Mouse (Mus musculus): ENCODE data around the gene Pycr2. TPM values are rescaled to one million over a fixed set of nuclear protein-coding genes. Genes with fewer than 3 reads are reported as not detected.
"Not testable (repeated sequence)": the region's sequence is repeated elsewhere in the genome, so short reads cannot be mapped to it uniquely, and the experiment has no call there.

Pycr2 gene
- 10 to 100 TPM; 16.1 to 18.8 TPM for total RNA-seq (2021)

DNA sequence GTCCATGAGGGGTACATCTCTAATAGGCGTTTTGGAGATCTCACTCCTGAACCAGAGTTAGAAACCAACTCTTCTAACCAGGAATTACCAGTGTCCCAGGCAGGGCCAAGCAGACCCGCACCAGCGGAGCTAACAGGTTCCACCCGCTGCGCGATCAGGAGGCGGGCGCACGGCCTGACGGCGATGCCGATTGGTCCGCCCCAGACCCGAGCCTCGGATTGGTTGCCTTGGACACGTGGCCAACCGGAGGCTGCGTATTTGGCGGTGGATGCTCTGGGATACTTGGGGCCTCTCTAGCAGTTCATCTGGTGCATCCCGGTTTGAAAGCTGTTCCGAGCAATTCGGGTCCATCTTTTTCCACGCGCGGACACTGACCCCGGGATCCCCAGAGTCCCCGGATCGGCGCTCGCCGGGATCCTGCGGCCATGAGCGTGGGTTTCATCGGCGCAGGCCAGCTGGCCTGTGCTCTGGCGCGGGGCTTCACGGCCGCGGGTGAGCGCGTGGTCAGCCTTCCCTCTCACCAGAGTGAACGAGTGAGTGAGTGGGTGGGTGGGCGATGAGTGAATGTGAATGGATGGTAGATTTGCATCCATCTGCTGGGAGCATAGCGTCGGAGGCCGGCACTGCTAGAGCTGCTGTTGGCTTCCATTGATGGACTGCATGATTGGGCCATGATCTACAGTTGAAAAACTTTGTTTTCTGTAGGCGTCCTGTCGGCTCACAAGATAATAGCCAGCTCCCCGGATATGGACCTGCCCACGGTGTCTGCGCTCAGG, at the start of gene Pycr2:
TSS of gene Pycr2 (plus strand) at position 255 of the 776 bp plus-strand sequence.
- peak; percentile 96 for DNase-seq

DNA sequence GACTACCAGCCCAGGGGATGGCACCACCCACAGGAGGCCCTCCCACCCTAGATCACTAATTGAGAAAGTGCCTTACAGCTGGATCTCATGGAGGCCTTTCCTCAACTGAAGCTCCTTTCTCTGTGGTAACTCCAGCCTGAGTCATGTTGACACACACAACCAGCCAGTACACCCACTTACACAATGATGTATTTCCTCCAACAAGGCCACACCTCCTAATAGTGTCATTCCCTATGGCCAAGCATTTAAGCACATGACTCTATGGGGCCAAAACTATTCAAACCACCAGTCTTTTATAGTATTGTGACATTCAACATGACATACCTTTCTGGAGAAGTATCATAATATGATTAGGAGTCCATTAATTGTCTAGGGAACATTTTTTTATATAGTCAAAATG, 45.3 kb upstream of the Pycr2 start:
- DNase-seq: no peak

DNA sequence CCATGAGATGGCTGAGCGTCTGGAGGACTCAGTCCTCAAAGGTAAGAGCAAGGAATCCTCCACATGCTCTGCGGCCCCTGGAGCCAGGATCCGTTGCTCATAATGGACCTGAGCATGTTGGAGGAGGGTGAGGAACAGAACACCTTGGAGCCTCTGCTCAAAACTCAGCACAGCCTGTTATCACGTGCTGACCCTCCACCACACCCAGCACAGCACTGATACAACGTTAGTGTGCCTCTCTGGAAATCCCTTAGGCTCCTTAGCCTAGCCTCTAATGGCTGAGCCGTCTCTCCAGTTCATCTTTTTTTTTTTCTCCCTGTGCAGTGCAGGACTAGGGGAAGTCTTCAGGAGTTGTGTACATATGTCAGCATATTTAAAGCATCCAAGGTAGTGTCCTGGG, 44.1 kb upstream of the Pycr2 start:
- no peak for DNase-seq

DNA sequence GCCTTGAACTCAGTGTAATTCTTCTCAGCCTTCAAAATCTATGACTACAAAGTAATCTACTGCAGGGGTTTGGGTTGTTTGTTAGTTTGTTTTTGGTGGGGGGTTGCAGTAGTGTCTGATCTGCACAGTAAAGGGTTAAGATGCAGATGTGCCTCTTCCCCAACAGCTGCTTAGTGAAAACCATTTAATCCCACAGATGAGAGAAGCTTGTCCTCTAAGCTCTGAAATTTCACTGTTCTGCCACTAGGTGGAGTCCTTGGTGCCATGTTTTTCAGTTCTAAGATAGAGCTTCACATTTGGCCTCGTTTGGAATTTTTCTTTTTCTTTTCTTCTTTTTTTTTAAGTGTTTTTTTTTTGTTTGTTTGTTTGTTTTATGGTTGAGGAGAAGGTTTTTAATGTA, 40.5 kb upstream of the Pycr2 start:
- peak; percentile 28 for DNase-seq

DNA sequence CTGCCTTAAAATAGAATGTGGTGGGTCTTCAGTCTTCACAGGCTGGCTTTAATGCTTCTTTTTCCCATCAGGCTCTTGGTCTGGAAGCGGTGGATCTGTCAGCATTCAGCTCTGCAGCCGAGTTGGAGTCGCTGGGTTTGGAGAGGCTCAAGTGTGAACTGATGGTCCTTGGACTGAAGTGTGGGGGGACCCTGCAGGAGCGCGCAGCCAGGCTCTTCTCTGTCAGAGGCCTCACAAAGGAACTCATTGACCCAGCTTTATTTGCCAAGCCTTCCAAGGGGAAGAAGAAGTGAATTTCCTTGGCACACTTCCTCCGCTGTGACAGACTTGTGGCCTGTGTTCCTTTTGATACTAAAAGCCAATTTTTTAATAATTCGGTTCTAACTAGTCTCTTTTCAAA, 38.1 kb upstream of the Pycr2 start:
- no peak for DNase-seq

DNA sequence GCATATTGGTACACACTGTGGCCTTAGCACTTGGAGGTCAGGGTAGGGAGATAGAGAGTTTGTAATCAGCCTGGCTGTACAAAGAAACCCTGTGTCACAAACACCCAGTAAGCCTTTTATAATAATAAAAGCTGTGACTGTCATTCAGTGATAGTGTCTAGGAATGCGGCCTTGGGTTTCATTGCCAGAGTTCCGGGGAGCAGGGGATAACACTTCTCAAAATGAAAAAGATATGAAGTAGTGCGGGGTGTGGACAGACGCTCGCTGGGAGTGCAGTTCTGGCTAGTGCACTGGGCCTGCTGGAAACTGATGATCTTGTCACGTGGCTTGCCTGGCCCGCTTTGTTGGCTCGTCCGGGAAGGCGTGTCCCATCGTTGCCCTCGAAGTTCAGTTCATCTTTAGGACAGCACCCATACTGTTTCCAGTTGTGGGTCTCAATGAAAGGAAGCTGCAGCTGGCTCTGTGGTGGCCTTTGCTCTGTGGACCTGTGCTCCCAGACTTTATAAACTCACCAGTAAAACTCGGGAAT, 33.9 kb upstream of the Pycr2 start:
- peak; percentile 35 for DNase-seq

DNA sequence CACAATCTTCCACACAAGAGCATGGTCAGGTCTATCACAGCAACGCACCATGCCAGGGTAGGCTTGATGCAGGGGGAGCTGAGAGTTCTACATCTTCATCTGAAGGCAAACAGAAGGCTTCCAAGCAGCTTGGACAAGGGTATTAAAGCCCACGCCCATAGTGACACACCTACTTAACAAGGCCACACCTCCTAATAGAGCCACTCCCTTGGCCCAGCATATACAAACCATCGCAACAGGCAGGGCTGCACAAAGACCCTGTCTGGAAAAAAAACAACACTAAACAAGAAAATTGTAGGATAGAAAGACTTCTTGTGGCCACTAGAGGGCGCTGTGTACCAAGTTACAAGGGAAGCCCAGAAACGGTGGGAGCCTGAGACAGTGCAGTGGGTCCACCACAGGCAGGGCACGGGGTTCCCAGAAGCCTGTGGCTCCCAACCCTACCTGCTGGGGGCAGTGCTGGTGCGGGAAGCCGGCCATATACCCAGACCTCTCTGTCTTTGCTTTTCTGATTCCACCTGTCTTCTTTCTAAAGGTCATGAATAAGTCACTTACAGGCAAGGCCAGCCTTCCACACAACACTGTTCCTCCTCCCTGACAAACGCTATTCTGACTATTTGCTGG, 30.1 kb upstream of the Pycr2 start:
- DNase-seq: peak; percentile 59

DNA sequence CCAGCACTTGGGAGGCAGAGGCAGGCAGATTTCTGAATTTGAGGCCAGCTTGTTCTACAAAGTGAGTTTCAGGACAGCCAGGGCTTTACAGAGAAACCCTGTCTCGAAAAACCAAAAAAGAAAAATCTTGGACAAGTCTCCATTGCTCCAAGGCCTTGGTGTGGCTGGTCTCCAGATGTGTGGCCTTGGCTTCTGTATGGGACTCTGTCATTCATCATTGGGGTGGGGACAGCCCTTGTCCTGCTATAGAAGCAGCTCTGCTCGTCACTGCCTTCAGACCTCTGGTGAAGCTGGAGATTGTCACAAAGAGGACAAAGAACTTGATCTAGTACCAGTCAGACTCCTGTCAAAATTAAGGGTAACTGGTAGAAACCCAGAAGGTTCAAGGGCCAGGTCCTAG, 29.5 kb upstream of the Pycr2 start:
- no peak for DNase-seq

DNA sequence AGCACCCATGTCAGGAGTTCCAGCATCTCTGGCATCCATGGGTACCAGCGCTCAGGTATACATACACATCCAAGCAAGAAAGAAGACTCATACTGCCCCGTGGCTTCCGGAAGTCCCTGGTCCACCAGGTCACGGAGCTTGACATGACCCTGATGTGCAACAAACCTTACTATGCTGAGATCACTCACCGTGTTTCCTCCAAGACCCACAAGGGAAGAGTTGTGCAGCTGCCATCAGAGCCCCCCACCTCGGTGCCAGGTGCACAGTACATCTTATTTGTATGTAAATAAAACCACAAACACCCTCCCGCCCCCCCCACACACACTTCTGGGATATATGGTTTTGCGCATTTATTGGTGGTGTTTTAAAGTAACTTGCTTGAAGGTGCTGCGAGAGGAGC, 29.0 kb upstream of the Pycr2 start:
- DNase-seq: no peak

DNA sequence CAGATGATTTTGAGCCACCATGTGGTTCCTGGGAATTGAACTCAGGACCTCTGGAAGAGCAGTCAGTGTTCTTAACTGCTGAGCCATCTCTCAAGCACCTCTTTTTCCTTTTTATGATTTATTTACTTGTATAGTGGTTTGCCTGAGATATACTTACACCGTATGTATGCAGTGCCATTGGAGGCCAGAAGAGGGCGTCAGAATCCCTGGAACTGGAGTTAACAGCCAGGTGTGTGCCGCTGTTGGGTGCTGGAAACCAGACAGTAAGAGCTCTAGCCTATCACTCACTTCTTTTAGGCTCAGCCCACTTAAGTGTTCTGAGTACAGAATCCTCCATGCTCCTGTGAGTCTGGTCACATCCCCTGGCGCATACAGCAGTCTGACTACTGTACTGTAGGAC, 26.6 kb upstream of the Pycr2 start:
- DNase-seq: no peak

DNA sequence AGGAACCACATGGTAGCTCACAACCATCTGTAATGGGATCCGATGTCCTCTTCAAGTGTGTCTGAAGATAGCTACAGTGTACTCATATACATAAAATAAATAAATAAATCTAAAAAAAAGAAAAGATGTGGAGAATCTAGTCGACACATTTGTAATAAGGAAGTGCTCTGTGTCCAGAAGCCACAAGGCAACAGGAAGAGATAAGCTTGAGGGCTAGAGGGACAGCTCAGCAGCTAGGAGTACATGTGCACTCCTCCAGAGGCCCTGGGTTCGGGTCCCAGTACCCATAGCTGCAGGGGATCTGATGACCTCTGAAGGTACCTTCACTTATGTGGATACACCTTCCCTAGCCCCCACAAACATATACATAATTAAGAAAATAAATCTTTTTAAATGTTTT, 22.3 kb upstream of the Pycr2 start:
- DNase-seq: no peak

DNA sequence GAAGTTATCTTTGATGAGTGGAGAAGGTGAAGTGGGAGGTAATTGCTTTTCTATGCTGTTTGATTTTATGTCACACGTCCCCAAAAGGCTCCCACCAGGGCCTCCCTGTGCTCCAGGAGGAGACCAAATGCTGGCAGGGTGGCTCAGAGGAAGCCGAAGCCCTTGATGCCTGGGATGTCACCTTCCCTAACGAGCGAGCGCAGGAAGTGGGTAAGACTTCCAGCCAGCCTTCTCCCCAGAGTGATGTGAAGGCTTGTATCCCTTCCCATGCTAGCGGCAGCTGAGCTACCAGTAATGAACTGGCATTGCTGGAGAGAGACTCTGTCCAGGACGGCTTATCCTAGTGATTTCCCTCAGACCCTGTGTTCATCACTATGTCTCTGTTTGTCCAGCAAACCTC, 20.4 kb upstream of the Pycr2 start:
- no peak for DNase-seq

DNA sequence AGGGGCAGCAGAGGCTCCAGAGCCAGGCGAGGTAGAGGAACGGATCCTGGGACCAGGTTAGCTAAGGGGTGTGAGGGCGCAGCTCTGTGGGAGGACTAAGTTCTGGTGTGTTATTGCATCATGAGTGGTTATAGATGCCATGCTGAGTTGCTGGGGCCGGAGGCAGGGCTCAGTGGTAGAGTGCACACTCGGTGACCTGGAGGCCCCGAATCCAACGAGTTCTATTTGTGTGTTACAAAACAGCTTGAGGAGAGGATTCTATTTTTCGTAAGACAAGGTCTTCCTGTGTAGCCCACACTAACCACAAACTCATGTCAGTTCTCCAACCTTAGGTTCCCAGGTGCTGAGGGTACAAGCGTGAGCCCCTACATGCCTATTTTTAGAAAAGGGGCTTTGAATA, 19.6 kb upstream of the Pycr2 start:
- DNase-seq: no peak

DNA sequence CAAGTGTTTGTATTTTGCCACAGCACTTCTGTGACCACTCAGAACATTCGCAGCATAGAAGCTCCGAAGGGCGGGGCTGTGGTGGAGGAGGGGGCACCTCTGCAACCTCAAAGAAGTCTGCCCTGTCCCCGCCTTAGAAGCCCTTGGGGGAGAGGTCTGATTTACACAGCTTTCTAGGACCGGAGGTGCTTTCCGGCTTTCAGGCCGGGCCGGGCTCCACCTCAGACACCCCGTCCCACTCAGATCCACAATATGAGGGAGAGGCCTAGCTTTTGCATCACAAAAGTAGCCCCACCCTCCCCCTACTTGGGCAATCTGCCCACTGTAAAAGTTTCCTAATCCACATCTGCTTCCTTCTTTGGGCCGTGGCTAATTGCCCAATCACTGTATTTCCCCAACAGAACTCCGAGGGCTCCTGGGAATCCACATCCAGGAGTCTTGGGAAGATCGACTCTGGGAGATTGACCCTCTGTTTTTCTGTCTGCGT, 15.5 kb upstream of the Pycr2 start:
- peak; percentile 91 for DNase-seq

DNA sequence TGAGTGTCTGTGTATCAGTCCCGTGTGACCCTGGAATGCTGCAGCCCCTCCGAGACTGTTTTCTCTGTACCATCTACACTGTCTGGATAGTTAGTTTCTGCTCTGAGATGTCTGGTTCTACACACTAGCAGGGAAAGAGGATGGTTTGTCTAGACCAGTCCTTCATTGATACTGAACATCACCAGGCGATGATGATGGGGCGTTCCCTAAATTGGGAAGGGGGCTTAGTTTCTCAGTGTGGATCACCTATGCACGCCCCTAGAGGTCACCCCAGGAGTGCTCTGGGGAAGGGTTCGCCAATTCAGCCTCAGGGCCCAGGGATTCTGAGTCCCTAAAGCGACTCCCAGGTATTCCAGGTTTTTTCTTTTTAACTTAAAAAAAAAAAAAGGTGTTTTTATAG, 14.9 kb upstream of the Pycr2 start:
- DNase-seq: no peak

DNA sequence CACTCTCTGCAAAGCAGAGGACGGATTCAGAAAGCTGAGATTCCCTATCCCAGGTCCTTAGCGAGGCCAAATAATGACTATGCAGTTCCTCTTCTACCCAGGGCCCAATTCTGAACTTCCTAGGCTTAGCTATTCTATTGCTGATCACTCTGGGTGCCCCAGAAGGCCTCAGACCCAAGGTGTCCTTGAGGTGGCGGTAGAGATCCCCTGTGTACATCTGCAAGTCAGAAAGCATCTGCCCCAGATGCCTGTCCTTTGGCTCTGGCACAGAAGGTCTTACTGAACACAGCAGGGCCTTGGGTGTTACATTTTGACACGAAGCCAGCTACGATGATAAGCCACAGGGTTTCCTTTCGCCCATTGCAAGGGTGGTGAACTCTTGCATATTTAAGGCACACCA, 14.3 kb upstream of the Pycr2 start:
- DNase-seq: peak; percentile 36

DNA sequence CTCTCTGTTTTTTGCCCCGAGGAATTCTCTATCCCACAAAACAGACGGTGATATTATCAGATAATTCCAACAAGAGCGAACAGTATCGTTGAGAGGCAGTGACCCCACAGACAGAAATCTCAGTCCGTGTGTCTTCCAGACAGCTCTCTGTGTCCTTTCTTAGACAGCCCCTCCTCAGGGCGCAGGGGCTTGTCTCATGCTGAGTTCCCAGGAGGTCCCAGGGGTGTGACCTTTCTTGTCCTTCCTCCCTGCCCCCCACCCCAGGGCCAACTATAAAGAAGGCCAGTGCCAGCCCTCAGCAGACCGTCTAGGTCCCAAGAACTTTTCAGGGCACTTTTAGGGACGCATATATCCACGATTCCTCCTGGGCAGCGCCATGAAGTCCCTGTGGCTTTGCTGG, 11.3 kb upstream of the Pycr2 start, which contains the start of gene Lefty2:
TSS of gene Lefty2 (plus strand) at position 301 of the 400 bp plus-strand sequence.
- DNase-seq: no peak

DNA sequence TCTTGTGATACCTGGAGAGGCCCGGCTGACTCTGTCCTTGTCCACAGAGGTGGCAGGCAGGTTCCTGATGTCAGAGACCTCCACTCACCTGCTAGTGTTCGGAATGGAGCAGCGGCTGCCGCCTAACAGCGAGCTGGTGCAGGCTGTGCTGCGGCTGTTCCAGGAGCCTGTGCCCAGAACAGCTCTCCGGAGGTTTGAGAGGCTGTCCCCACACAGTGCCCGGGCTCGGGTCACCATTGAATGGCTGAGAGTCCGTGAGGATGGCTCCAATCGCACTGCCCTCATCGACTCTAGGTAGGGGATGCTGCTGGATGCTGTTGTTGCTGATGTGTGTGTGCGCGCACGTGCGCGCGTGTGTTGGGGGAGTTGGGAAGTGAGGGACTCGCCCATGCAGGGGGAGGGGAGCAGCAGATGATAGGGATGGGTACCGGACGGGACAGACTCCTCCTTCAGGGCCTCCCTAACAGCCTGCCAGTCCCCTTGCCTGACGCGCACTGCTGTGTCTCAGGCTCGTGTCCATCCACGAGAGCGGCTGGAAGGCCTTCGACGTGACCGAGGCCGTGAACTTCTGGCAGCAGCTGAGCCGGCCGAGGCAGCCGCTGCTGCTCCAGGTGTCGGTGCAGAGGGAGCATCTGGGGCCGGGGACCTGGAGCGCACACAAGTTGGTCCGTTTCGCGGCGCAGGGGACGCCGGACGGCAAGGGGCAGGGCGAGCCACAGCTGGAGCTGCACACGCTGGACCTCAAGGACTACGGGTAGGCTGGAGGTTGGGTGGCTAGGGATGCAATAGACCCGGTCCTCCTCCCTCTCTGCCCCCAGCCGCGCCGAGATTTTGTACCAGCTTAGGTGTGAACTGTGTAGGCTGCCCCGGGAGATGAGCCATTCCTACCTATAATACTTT, 9.8 kb upstream of the Pycr2 start:
- not testable (repeated sequence) for DNase-seq

DNA sequence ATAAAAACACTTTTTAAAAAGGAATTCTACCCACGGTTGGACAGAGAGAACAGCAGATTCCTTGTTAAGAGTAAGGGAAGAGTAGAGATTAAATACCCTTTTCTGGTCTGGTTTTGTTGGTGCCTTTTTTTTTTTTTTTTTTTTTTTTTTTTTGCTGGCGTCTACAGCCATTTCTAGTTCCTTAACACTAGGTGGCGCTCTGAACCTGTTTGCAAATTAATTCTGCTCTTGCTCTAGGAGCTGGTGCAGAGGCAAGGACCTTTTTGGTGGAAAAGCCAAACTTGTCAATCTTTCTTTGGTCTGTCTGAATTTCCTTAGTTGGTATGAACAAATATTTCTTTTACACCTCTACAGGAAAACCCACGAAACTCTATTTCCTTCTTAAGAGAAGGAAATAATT, 3.0 kb upstream of the Pycr2 start:
- DNase-seq: peak; percentile 37

DNA sequence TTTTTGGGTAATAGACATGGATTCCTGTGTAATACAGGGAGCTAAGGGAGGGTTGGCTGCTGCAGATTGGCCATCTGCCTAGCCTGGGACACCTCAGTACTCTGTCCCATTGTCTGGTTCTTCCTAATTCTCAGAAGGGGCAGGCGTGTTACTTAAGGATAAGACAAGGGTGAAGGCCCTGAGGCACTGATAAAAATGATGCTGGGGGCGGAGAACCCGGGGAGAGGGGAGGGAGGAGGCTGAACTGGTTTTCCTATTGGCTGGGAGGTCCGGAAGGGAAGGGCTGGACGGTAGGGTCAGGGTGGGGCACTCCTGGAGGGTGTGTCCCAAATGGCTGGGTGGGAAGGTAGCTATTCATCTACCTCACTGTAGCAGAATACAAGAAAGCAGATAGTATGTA, 1.2 kb upstream of the Pycr2 start:
- DNase-seq: no peak

DNA sequence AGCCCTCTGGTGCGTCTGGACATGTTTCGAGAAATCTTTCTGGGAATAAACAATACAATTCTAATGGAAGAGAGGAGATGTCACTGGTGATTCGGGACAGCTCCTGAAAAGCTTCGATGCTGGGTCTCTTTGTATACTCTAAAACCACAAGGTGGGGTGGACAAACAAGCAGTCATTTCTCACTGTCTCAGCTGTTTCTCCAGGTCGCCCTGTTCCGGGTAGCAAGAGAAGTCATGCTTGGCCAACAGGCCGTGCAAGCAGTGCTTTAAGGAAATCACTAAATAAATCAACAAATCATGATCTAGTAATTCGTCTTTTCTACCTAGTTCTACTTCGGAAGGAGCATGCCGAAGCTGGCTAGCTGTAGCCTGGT, 441 bp upstream of the Pycr2 start:
- DNase-seq: no peak

DNA sequence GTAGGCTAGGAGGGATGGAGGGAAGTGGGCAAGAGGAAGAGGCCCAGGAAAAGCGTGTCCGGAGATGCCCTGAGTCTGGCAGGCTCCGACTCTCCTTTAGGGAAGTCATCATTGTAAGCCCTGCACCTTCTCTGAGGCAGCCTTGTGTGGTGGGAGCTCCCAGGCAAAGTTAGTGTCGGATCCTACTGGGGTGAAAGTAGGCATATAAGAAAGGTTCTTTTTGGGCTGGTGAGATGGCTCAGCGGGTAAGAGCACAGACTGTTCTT, 655 bp downstream of the Pycr2 start:
- DNase-seq: no peak

DNA sequence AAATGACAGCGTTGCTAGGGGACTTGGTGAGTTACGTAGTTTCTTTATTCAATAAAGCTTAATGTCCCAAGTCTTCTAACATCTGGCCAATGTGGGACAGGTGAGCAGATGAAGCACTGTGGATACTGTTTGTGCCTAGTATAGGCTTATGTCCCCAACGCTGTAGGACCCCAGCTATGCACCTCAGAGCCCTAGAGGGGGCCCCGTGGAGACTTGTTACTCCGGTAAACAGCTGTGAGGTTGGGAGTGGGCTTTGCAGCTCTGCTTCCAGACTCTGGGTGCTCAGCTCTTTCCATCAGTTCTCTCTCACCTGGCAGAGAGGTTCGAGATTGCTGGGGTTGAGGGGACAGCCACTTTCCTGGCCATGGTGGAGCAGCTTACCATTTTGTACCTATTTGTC, 1.2 kb downstream of the Pycr2 start:
- DNase-seq: no peak
